Mouse (Mus musculus) spleen, adult 12 weeks (tissue): ENCODE data around the gene Taf6.
"Not testable (repeated sequence)": the region's sequence is repeated elsewhere in the genome, so short reads cannot be mapped to it uniquely, and the experiment has no call there.

Experiments used
- DNase-seq: peaks from one replicate; pipeline ENCODE4 v3.0.0; 2022; ENCODE audit warnings: low spot score

Taf6 gene

GRCm38 (mm10) chr5:138186950-138187638 is at the start of gene Taf6, which contains the start of gene Cnpy4:
Gene Taf6 (minus strand): TSS chr5:138187451.
Gene Cnpy4 (plus strand): TSS chr5:138187485.
- peak; percentile 77 for DNase-seq

- no peak for DNase-seq
These were observed 47.0 kb upstream of the Taf6 start for GRCm38 (mm10) chr5:138234224-138234623.

- DNase-seq: no peak
These were observed 46.5 kb upstream of the Taf6 start for GRCm38 (mm10) chr5:138233778-138234177.

- no peak for DNase-seq
These were observed 42.3 kb upstream of the Taf6 start for GRCm38 (mm10) chr5:138229511-138229910.

- DNase-seq: peak; percentile 11
These were observed 40.8 kb upstream of the Taf6 start for GRCm38 (mm10) chr5:138228026-138228425.

- no peak for DNase-seq
These were observed 40.1 kb upstream of the Taf6 start for GRCm38 (mm10) chr5:138227367-138227766.

GRCm38 (mm10) chr5:138226491-138226890 is 39.2 kb upstream of the Taf6 start:
- no peak for DNase-seq

GRCm38 (mm10) chr5:138225700-138226099 is 38.4 kb upstream of the Taf6 start, which contains the start of gene Nxpe5:
Gene Nxpe5 (plus strand): TSS chr5:138225898.
- no peak for DNase-seq

GRCm38 (mm10) chr5:138223287-138223686 is 36.0 kb upstream of the Taf6 start:
- no peak for DNase-seq

- DNase-seq: peak; percentile 45
These were observed 34.9 kb upstream of the Taf6 start for GRCm38 (mm10) chr5:138222111-138222510.

- DNase-seq: no peak
These were observed 32.6 kb upstream of the Taf6 start for GRCm38 (mm10) chr5:138219864-138220263.

- not testable (repeated sequence) for DNase-seq
These were observed 29.4 kb upstream of the Taf6 start for GRCm38 (mm10) chr5:138216632-138217031.

GRCm38 (mm10) chr5:138207873-138208272 is 20.6 kb upstream of the Taf6 start:
- DNase-seq: no peak

- no peak for DNase-seq
These were observed 20.0 kb upstream of the Taf6 start for GRCm38 (mm10) chr5:138207253-138207652.

GRCm38 (mm10) chr5:138202086-138202485 is 14.8 kb upstream of the Taf6 start:
- DNase-seq: no peak

GRCm38 (mm10) chr5:138199576-138199975 is 12.3 kb upstream of the Taf6 start:
- DNase-seq: no peak

- no peak for DNase-seq
These were observed 8.2 kb upstream of the Taf6 start for GRCm38 (mm10) chr5:138195463-138195862.

- DNase-seq: no peak
These were observed 7.6 kb upstream of the Taf6 start for GRCm38 (mm10) chr5:138194755-138195345.

GRCm38 (mm10) chr5:138193771-138194727 is 6.8 kb upstream of the Taf6 start, which contains the start of gene Mblac1:
Gene Mblac1 (plus strand): TSS chr5:138194314.
- DNase-seq: peak; percentile 79

- DNase-seq: peak; percentile 69
These were observed 533 bp upstream of the Taf6 start for GRCm38 (mm10) chr5:138187661-138188306.

- DNase-seq: no peak
These were observed 14.0 kb downstream of the Taf6 start for GRCm38 (mm10) chr5:138173217-138173616.
